Mouse (Mus musculus): ENCODE data around the gene Spred2. TPM values are rescaled to one million over a fixed set of nuclear protein-coding genes. Genes with fewer than 3 reads are reported as not detected.

Spred2 gene
- polyA plus RNA-seq, 1 experiment = 5.9 TPM

DNA sequence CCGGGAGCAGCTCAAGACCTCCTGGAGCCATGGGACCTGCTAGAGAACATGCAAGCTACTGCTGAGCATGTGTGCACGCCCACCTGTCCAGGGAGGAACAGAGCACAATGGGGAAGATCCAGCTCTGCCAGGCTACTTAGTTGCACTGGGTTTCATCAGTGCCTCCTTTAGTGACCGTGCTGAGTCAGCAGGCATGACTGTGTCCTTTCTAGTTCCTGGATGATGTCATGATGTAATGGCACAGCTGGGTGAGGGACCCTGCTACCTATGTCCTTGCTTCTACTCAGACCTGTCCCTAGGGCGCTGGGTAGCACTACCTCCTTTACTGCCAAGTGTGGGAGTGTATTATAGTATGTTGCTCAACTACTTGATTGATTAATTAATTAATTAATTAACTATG, 113.6 kb downstream of the Spred2 start:
- TF ChIP-seq CTCF (IDR thresholded peaks at IDR 0.05; ENCODE audit: low read depth, low read length) (no peak), POLR2A (IDR thresholded peaks at IDR 0.05; ENCODE audit: borderline replicate concordance, low read depth, low read length) (no peak)
- Histone ChIP-seq H3K4me3 (ENCODE audit: insufficient read depth, low read length) (no peak overlapping the region), H3K4me1 (ENCODE audit: control insufficient read depth, insufficient read depth, low read length) (peaks cover 16% of the 10 kb centered on the region), H3K27ac (ENCODE audit: insufficient read depth, low read depth, low read length) (no peak overlapping the region)

GRCm38 (mm10) chr11:20038723-20039122, 114.5 kb downstream of the Spred2 start:
- TF ChIP-seq POLR2A (IDR thresholded peaks at IDR 0.05; ENCODE audit: borderline replicate concordance, low read depth, low read length) (no peak), CTCF (IDR thresholded peaks at IDR 0.05; ENCODE audit: low read depth, low read length) (no peak)
- Histone ChIP-seq H3K4me1 (ENCODE audit: control insufficient read depth, insufficient read depth, low read length) (peaks cover 16% of the 10 kb centered on the region), H3K4me3 (ENCODE audit: insufficient read depth, low read length) (no peak overlapping the region), H3K27ac (ENCODE audit: insufficient read depth, low read depth, low read length) (no peak overlapping the region)

GRCm38 (mm10) chr11:20041164-20041920, 117.2 kb downstream of the Spred2 start:
- TF ChIP-seq POLR2A (IDR thresholded peaks at IDR 0.05; ENCODE audit: borderline replicate concordance, low read depth, low read length) = no peak
- TF ChIP-seq CTCF (IDR thresholded peaks at IDR 0.05; ENCODE audit: low read depth, low read length) = no peak
- Histone ChIP-seq H3K4me3 (ENCODE audit: insufficient read depth, low read length) (no peak overlapping the region), H3K4me1 (ENCODE audit: control insufficient read depth, insufficient read depth, low read length) (peaks cover 11% of the 10 kb centered on the region), H3K27ac (ENCODE audit: insufficient read depth, low read depth, low read length) (no peak overlapping the region)

DNA sequence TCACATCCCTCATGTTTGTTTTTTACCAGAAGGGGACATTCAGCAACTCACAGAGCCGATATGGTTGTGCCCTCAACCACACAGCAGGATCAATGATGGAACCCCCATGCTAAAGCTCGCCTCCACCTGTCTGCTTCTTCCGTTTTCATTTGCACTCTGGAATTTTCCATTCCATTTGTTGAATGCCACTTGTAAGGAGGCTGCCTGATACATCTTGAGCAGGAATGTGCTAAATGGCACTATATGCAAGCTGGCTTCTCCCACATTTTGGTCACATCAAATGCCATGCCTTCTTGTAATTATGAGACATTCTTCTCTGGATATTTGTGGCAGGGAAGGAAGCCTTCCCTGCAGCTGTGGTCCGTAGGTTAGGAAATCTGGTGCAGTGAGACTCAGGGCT, 117.9 kb downstream of the Spred2 start:
- Histone ChIP-seq H3K4me1 (ENCODE audit: control insufficient read depth, insufficient read depth, low read length) (peaks cover 11% of the 10 kb centered on the region), H3K27ac (ENCODE audit: insufficient read depth, low read depth, low read length) (no peak overlapping the region), H3K4me3 (ENCODE audit: insufficient read depth, low read length) (no peak overlapping the region)
- TF ChIP-seq CTCF (IDR thresholded peaks at IDR 0.05; ENCODE audit: low read depth, low read length) = no peak
- no peak for TF ChIP-seq POLR2A (IDR thresholded peaks at IDR 0.05; ENCODE audit: borderline replicate concordance, low read depth, low read length)

- Histone ChIP-seq H3K27ac (ENCODE audit: insufficient read depth, low read depth, low read length) (no peak overlapping the region), H3K4me3 (ENCODE audit: insufficient read depth, low read length) (no peak overlapping the region), H3K4me1 (ENCODE audit: control insufficient read depth, insufficient read depth, low read length) (no peaks in the 10 kb centered on the region)
- TF ChIP-seq POLR2A (IDR thresholded peaks at IDR 0.05; ENCODE audit: borderline replicate concordance, low read depth, low read length) = no peak
- TF ChIP-seq CTCF (IDR thresholded peaks at IDR 0.05; ENCODE audit: low read depth, low read length) = no peak
These were observed 119.1 kb downstream of the Spred2 start for GRCm38 (mm10) chr11:20043256-20043655.

GRCm38 (mm10) chr11:20045586-20045985, 121.4 kb downstream of the Spred2 start:
- no peak for TF ChIP-seq POLR2A (IDR thresholded peaks at IDR 0.05; ENCODE audit: borderline replicate concordance, low read depth, low read length)
- no peak for TF ChIP-seq CTCF (IDR thresholded peaks at IDR 0.05; ENCODE audit: low read depth, low read length)
- no peak overlapping the region for H3K27ac ChIP-seq (ENCODE audit: insufficient read depth, low read depth, low read length)
- no peaks in the 10 kb centered on the region for H3K4me1 ChIP-seq (ENCODE audit: control insufficient read depth, insufficient read depth, low read length)
- H3K4me3 ChIP-seq (ENCODE audit: insufficient read depth, low read length) = no peak overlapping the region

GRCm38 (mm10) chr11:20052814-20053536, 128.8 kb downstream of the Spred2 start:
- TF ChIP-seq POLR2A (IDR thresholded peaks at IDR 0.05; ENCODE audit: borderline replicate concordance, low read depth, low read length) (no peak), CTCF (IDR thresholded peaks at IDR 0.05; ENCODE audit: low read depth, low read length) (no peak)
- no peaks in the 10 kb centered on the region for H3K4me1 ChIP-seq (ENCODE audit: control insufficient read depth, insufficient read depth, low read length)
- no peak overlapping the region for H3K4me3 ChIP-seq (ENCODE audit: insufficient read depth, low read length)
- no peak overlapping the region for H3K27ac ChIP-seq (ENCODE audit: insufficient read depth, low read depth, low read length)

GRCm38 (mm10) chr11:20053951-20054350, 129.8 kb downstream of the Spred2 start:
- Histone ChIP-seq H3K4me3 (ENCODE audit: insufficient read depth, low read length) (no peak overlapping the region), H3K4me1 (ENCODE audit: control insufficient read depth, insufficient read depth, low read length) (no peaks in the 10 kb centered on the region), H3K27ac (ENCODE audit: insufficient read depth, low read depth, low read length) (no peak overlapping the region)
- TF ChIP-seq CTCF (IDR thresholded peaks at IDR 0.05; ENCODE audit: low read depth, low read length) (no peak), POLR2A (IDR thresholded peaks at IDR 0.05; ENCODE audit: borderline replicate concordance, low read depth, low read length) (no peak)

DNA sequence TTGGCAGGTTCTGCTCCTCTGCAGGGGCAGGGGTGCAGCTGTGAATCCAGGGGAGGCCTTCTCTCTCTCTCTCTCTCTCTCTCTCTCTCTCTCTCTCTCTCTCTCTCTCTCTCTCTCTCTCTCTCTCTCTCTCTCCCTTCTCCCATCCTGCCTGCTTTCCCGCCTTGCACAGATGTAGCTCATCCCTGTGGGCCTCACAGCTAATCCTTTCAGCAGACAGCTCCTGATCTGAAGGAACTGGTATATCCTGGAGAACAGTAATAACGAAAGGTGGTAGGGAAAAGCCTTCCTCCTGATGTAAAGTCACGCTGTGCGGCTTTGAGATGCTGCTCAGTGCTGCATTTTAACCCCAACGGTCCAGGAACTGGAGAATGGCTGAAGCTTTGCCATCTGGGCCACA, 130.4 kb downstream of the Spred2 start:
- Histone ChIP-seq H3K27ac (ENCODE audit: insufficient read depth, low read depth, low read length) (no peak overlapping the region), H3K4me3 (ENCODE audit: insufficient read depth, low read length) (no peak overlapping the region), H3K4me1 (ENCODE audit: control insufficient read depth, insufficient read depth, low read length) (no peaks in the 10 kb centered on the region)
- TF ChIP-seq CTCF (IDR thresholded peaks at IDR 0.05; ENCODE audit: low read depth, low read length) = no peak
- no peak for TF ChIP-seq POLR2A (IDR thresholded peaks at IDR 0.05; ENCODE audit: borderline replicate concordance, low read depth, low read length)

DNA sequence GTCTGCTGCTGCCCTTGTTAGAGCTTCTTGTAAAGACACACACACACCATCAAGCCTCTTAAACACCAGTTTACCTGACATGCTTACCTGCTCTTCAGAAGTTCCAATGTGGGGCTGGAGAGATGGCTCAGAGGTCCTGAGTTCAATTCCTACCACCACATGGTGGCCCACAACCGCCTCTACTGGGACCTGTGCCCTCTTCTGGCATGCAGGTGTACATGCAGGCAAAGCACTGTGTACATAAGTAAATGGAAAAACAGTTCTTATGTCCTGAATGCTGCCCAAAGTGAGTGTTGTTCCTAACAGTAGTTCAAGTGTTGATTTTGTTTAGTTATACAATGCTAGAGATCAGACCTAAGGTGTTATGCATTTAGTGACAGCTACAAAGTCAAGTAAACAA, 132.0 kb downstream of the Spred2 start:
- no peaks in the 10 kb centered on the region for H3K4me1 ChIP-seq (ENCODE audit: control insufficient read depth, insufficient read depth, low read length)

More for the DNA sequence above, 132.0 kb downstream of the Spred2 start:
- Histone ChIP-seq H3K4me3 (ENCODE audit: insufficient read depth, low read length) (no peak overlapping the region), H3K27ac (ENCODE audit: insufficient read depth, low read depth, low read length) (no peak overlapping the region)
- TF ChIP-seq POLR2A (IDR thresholded peaks at IDR 0.05; ENCODE audit: borderline replicate concordance, low read depth, low read length) = no peak
- TF ChIP-seq CTCF (IDR thresholded peaks at IDR 0.05; ENCODE audit: low read depth, low read length) = no peak
